Mouse (Mus musculus): ENCODE data around the gene Sdk1. TPM values are rescaled to one million over a fixed set of nuclear protein-coding genes. Genes with fewer than 3 reads are reported as not detected.

Gene Sdk1
- polyA plus RNA-seq, 1 experiment from 2014 or later = not detected

GRCm38 (mm10) chr5:142001131-142001530, 759.8 kb downstream of the Sdk1 start:
- Histone ChIP-seq H3K27ac (no peak overlapping the region), H3K4me3 (ENCODE audit: inconsistent target) (no peak overlapping the region), H3K79me2 (ENCODE audit: inconsistent target) (no peaks in the 10 kb centered on the region), H3K36me3 (ENCODE audit: inconsistent target) (no peaks in the 10 kb centered on the region)
- WGBS (ENCODE audit: missing documents) = 85% methylated on average over 6 of the region's 6 CpGs

GRCm38 (mm10) chr5:142001973-142002372, 760.7 kb downstream of the Sdk1 start:
- WGBS (ENCODE audit: missing documents) = 92% methylated on average over 3 of the region's 3 CpGs
- Histone ChIP-seq H3K79me2 (ENCODE audit: inconsistent target) (no peaks in the 10 kb centered on the region), H3K4me3 (ENCODE audit: inconsistent target) (no peak overlapping the region), H3K36me3 (ENCODE audit: inconsistent target) (no peaks in the 10 kb centered on the region), H3K27ac (no peak overlapping the region)

GRCm38 (mm10) chr5:142010189-142010588, 768.9 kb downstream of the Sdk1 start:
- 38% methylated on average over 2 of the region's 3 CpGs for WGBS (ENCODE audit: missing documents)
- Histone ChIP-seq H3K79me2 (ENCODE audit: inconsistent target) (no peaks in the 10 kb centered on the region), H3K36me3 (ENCODE audit: inconsistent target) (no peaks in the 10 kb centered on the region), H3K27ac (no peak overlapping the region), H3K4me3 (ENCODE audit: inconsistent target) (no peak overlapping the region)

- H3K27ac ChIP-seq = no peak overlapping the region
- WGBS (ENCODE audit: missing documents) = 92% methylated on average over 7 of the region's 7 CpGs
- no peaks in the 10 kb centered on the region for H3K79me2 ChIP-seq (ENCODE audit: inconsistent target)
- no peak overlapping the region for H3K4me3 ChIP-seq (ENCODE audit: inconsistent target)
- no peaks in the 10 kb centered on the region for H3K36me3 ChIP-seq (ENCODE audit: inconsistent target)
These were observed 775.7 kb downstream of the Sdk1 start for GRCm38 (mm10) chr5:142017001-142017400.

- Histone ChIP-seq H3K79me2 (ENCODE audit: inconsistent target) (no peaks in the 10 kb centered on the region), H3K4me3 (ENCODE audit: inconsistent target) (no peak overlapping the region), H3K36me3 (ENCODE audit: inconsistent target) (no peaks in the 10 kb centered on the region), H3K27ac (no peak overlapping the region)
- 84% methylated on average over 4 of the region's 4 CpGs for WGBS (ENCODE audit: missing documents)
These were observed 781.7 kb downstream of the Sdk1 start for GRCm38 (mm10) chr5:142022877-142023580.

- Histone ChIP-seq H3K4me3 (ENCODE audit: inconsistent target) (no peak overlapping the region), H3K27ac (no peak overlapping the region), H3K36me3 (ENCODE audit: inconsistent target) (no peaks in the 10 kb centered on the region), H3K79me2 (ENCODE audit: inconsistent target) (no peaks in the 10 kb centered on the region)
- WGBS (ENCODE audit: missing documents) = 45% methylated on average over 11 of the region's 12 CpGs
These were observed 783.2 kb downstream of the Sdk1 start for GRCm38 (mm10) chr5:142024448-142024847.

- no peak overlapping the region for H3K4me3 ChIP-seq (ENCODE audit: inconsistent target)
- no peak overlapping the region for H3K27ac ChIP-seq
- H3K36me3 ChIP-seq (ENCODE audit: inconsistent target) = no peaks in the 10 kb centered on the region
- no peaks in the 10 kb centered on the region for H3K79me2 ChIP-seq (ENCODE audit: inconsistent target)
- WGBS (ENCODE audit: missing documents) = 92% methylated on average over 9 of the region's 9 CpGs
These were observed 795.2 kb downstream of the Sdk1 start for GRCm38 (mm10) chr5:142036536-142036935.

GRCm38 (mm10) chr5:142039236-142039635, 797.9 kb downstream of the Sdk1 start:
- H3K4me3 ChIP-seq (ENCODE audit: inconsistent target) = no peak overlapping the region
- no peak overlapping the region for H3K27ac ChIP-seq
- H3K79me2 ChIP-seq (ENCODE audit: inconsistent target) = no peaks in the 10 kb centered on the region
- no peaks in the 10 kb centered on the region for H3K36me3 ChIP-seq (ENCODE audit: inconsistent target)
- 88% methylated on average over 6 of the region's 6 CpGs for WGBS (ENCODE audit: missing documents)

- 22% methylated on average over 4 of the region's 4 CpGs for WGBS (ENCODE audit: missing documents)
- H3K36me3 ChIP-seq (ENCODE audit: inconsistent target) = no peaks in the 10 kb centered on the region
- H3K27ac ChIP-seq = no peak overlapping the region
- H3K79me2 ChIP-seq (ENCODE audit: inconsistent target) = no peaks in the 10 kb centered on the region
- H3K4me3 ChIP-seq (ENCODE audit: inconsistent target) = no peak overlapping the region
These were observed 798.7 kb downstream of the Sdk1 start for GRCm38 (mm10) chr5:142039891-142040530.

- Histone ChIP-seq H3K36me3 (ENCODE audit: inconsistent target) (no peaks in the 10 kb centered on the region), H3K27ac (no peak overlapping the region), H3K4me3 (ENCODE audit: inconsistent target) (no peak overlapping the region), H3K79me2 (ENCODE audit: inconsistent target) (no peaks in the 10 kb centered on the region)
- WGBS (ENCODE audit: missing documents) = 93% methylated on average over 8 of the region's 8 CpGs
These were observed 800.0 kb downstream of the Sdk1 start for GRCm38 (mm10) chr5:142041226-142041802.

GRCm38 (mm10) chr5:142061781-142062180, 820.5 kb downstream of the Sdk1 start:
- no peaks in the 10 kb centered on the region for H3K36me3 ChIP-seq (ENCODE audit: inconsistent target)

GRCm38 (mm10) chr5:142071322-142071721, 830.0 kb downstream of the Sdk1 start:
- no peaks in the 10 kb centered on the region for H3K36me3 ChIP-seq (ENCODE audit: inconsistent target)
- no peaks in the 10 kb centered on the region for H3K79me2 ChIP-seq (ENCODE audit: inconsistent target)
- WGBS (ENCODE audit: missing documents) = 93% methylated on average over 3 of the region's 3 CpGs
- H3K4me3 ChIP-seq (ENCODE audit: inconsistent target) = no peak overlapping the region
- H3K27ac ChIP-seq = no peak overlapping the region

More at GRCm38 (mm10) chr5:142061781-142062180, 820.5 kb downstream of the Sdk1 start:
- Histone ChIP-seq H3K27ac (no peak overlapping the region), H3K79me2 (ENCODE audit: inconsistent target) (no peaks in the 10 kb centered on the region), H3K4me3 (ENCODE audit: inconsistent target) (no peak overlapping the region)
- 69% methylated on average over 4 of the region's 4 CpGs for WGBS (ENCODE audit: missing documents)

- no peak overlapping the region for H3K4me3 ChIP-seq (ENCODE audit: inconsistent target)
- no peaks in the 10 kb centered on the region for H3K79me2 ChIP-seq (ENCODE audit: inconsistent target)
- 78% methylated on average over 3 of the region's 3 CpGs for whole genome bisulfite sequencing (ENCODE audit: missing documents)
- no peak overlapping the region for H3K27ac ChIP-seq
- H3K36me3 ChIP-seq (ENCODE audit: inconsistent target) = no peaks in the 10 kb centered on the region
These were observed 832.6 kb downstream of the Sdk1 start for GRCm38 (mm10) chr5:142073901-142074300.

GRCm38 (mm10) chr5:142074561-142075500, 833.5 kb downstream of the Sdk1 start:
- no peaks in the 10 kb centered on the region for H3K79me2 ChIP-seq (ENCODE audit: inconsistent target)
- H3K4me3 ChIP-seq (ENCODE audit: inconsistent target) = no peak overlapping the region
- H3K36me3 ChIP-seq (ENCODE audit: inconsistent target) = no peaks in the 10 kb centered on the region
- no peak overlapping the region for H3K27ac ChIP-seq
- 53% methylated on average over 13 of the region's 13 CpGs for WGBS (ENCODE audit: missing documents)
